Mouse (Mus musculus): ENCODE results near the gene Samd4b.

- TF ChIP-seq EP300 (IDR thresholded peaks at IDR 0.05; ENCODE audit: low read depth) (no peak), CTCF (IDR thresholded peaks at IDR 0.05; ENCODE audit: low read depth) (no peak)
These were observed 30.4 kb downstream of the Samd4b start for GRCm38 (mm10) chr7:28567539-28567938.

Data from heart, postnatal 0 days (tissue).